Mouse (Mus musculus): Measurements from ENCODE around the gene Copb2. TPM values are rescaled to one million over a fixed set of nuclear protein-coding genes. Genes with fewer than 3 reads are reported as not detected.

Gene Copb2
- polyA plus RNA-seq (2015; fragmentation: Nextera tagmentation; extraction: Ambion mirVana), result 134 and 140 TPM in 2 replicates

- Histone ChIP-seq H3K9me3 (no peaks in the 10 kb centered on the region), H3K9ac (peak within 1 kb of the TSS; percentile 95), H3K4me1 (replicated peaks) (peaks cover 26% of the 10 kb centered on the region), H3K27ac (peak within 1 kb of the TSS; percentile 91), H3K4me2 (peak within 1 kb of the TSS; percentile 86), H3K27me3 (no peaks in the 10 kb centered on the region), H3K36me3 (peaks cover 6% of the 10 kb centered on the region), H3K4me3 (peak within 1 kb of the TSS; percentile 96)
- peak; percentile 99 for ATAC-seq (ENCODE audit: low FRiP score)
- under 1% methylated on average over 76 of the region's 76 CpGs for WGBS
These were observed at the start of gene Copb2 for GRCm38 (mm10) chr9:98563137-98564126. Copb2 (plus strand) TSS chr9:98563721.

- no peak overlapping the region for H3K27ac ChIP-seq
- H3K9ac ChIP-seq, result no peak overlapping the region
- no peaks in the 10 kb centered on the region for H3K36me3 ChIP-seq
- no peaks in the 10 kb centered on the region for H3K9me3 ChIP-seq
- WGBS, result 96% methylated on average over 2 of the region's 2 CpGs
- ATAC-seq (ENCODE audit: low FRiP score), result no peak
- H3K27me3 ChIP-seq, result peaks cover 11% of the 10 kb centered on the region; the same call in 1 of the 2 replicates
- H3K4me1 ChIP-seq (replicated peaks), result peaks cover 25% of the 10 kb centered on the region
- no peak overlapping the region for H3K4me2 ChIP-seq
- no peak overlapping the region for H3K4me3 ChIP-seq
These were observed 39.6 kb upstream of the Copb2 start for GRCm38 (mm10) chr9:98523872-98524271.

GRCm38 (mm10) chr9:98524786-98525542 is 38.6 kb upstream of the Copb2 start:
- H3K4me2 ChIP-seq, result no peak overlapping the region
- H3K9me3 ChIP-seq, result no peaks in the 10 kb centered on the region
- H3K4me3 ChIP-seq, result no peak overlapping the region
- H3K36me3 ChIP-seq, result no peaks in the 10 kb centered on the region
- H3K9ac ChIP-seq, result no peak overlapping the region
- peaks cover 11% of the 10 kb centered on the region; the same call in 1 of the 2 replicates for H3K27me3 ChIP-seq
- 37% methylated on average over 7 of the region's 7 CpGs for WGBS
- peak; percentile 94 for ATAC-seq (ENCODE audit: low FRiP score)
- no peak overlapping the region for H3K27ac ChIP-seq
- peaks cover 25% of the 10 kb centered on the region for H3K4me1 ChIP-seq (replicated peaks)

- Histone ChIP-seq H3K36me3 (no peaks in the 10 kb centered on the region), H3K4me2 (no peak overlapping the region), H3K27ac (no peak overlapping the region; the same call in 1 of the 2 replicates), H3K9me3 (no peaks in the 10 kb centered on the region), H3K27me3 (peaks cover 11% of the 10 kb centered on the region; the same call in 1 of the 2 replicates), H3K4me1 (replicated peaks) (peaks cover 25% of the 10 kb centered on the region), H3K9ac (no peak overlapping the region), H3K4me3 (no peak overlapping the region)
- no peak for ATAC-seq (ENCODE audit: low FRiP score)
- 37% methylated on average over 7 of the region's 7 CpGs for WGBS
These were observed 38.0 kb upstream of the Copb2 start for GRCm38 (mm10) chr9:98525543-98525924.

GRCm38 (mm10) chr9:98527226-98527625 is 36.3 kb upstream of the Copb2 start:
- Histone ChIP-seq H3K9me3 (no peaks in the 10 kb centered on the region), H3K4me1 (replicated peaks) (peaks cover 25% of the 10 kb centered on the region), H3K4me3 (no peak overlapping the region), H3K27me3 (peaks cover 11% of the 10 kb centered on the region; the same call in 1 of the 2 replicates), H3K9ac (no peak overlapping the region), H3K36me3 (no peaks in the 10 kb centered on the region), H3K4me2 (no peak overlapping the region), H3K27ac (no peak overlapping the region)
- no peak for ATAC-seq (ENCODE audit: low FRiP score)
- WGBS, result 91% methylated on average over 7 of the region's 7 CpGs

- Histone ChIP-seq H3K27me3 (peaks cover 8% of the 10 kb centered on the region; the same call in 1 of the 2 replicates), H3K4me1 (replicated peaks) (peaks cover 11% of the 10 kb centered on the region), H3K4me3 (no peak overlapping the region), H3K27ac (no peak overlapping the region), H3K36me3 (no peaks in the 10 kb centered on the region), H3K4me2 (no peak overlapping the region), H3K9me3 (no peaks in the 10 kb centered on the region), H3K9ac (no peak overlapping the region)
- WGBS, result 73% methylated on average over 4 of the region's 4 CpGs
- no peak for ATAC-seq (ENCODE audit: low FRiP score)
These were observed 33.7 kb upstream of the Copb2 start for GRCm38 (mm10) chr9:98529776-98530175.

- H3K9ac ChIP-seq, result no peak overlapping the region
- H3K4me3 ChIP-seq, result no peak overlapping the region
- H3K4me2 ChIP-seq, result no peak overlapping the region
- ATAC-seq (ENCODE audit: low FRiP score), result no peak
- H3K9me3 ChIP-seq, result no peaks in the 10 kb centered on the region
- peaks cover 8% of the 10 kb centered on the region; the same call in 1 of the 2 replicates for H3K27me3 ChIP-seq
- no peaks in the 10 kb centered on the region for H3K36me3 ChIP-seq
- 61% methylated on average over 2 of the region's 2 CpGs for WGBS
- no peaks in the 10 kb centered on the region for H3K4me1 ChIP-seq (replicated peaks)
- H3K27ac ChIP-seq, result no peak overlapping the region
These were observed 32.5 kb upstream of the Copb2 start for GRCm38 (mm10) chr9:98530999-98531398.

- H3K36me3 ChIP-seq, result no peaks in the 10 kb centered on the region
- no peak overlapping the region for H3K9ac ChIP-seq
- H3K9me3 ChIP-seq, result no peaks in the 10 kb centered on the region
- H3K4me1 ChIP-seq (replicated peaks), result peaks cover 7% of the 10 kb centered on the region; the same call in 1 of the 2 replicates
- peaks cover 5% of the 10 kb centered on the region; the same call in 1 of the 2 replicates for H3K27me3 ChIP-seq
- WGBS, result 92% methylated on average over 4 of the region's 4 CpGs
- no peak overlapping the region for H3K4me3 ChIP-seq
- no peak overlapping the region for H3K27ac ChIP-seq
- no peak for ATAC-seq (ENCODE audit: low FRiP score)
- no peak overlapping the region for H3K4me2 ChIP-seq
These were observed 28.7 kb upstream of the Copb2 start for GRCm38 (mm10) chr9:98534675-98535280.

- no peak for ATAC-seq (ENCODE audit: low FRiP score)
- Histone ChIP-seq H3K27me3 (peaks cover 13% of the 10 kb centered on the region; the same call in 1 of the 2 replicates), H3K4me3 (no peak overlapping the region), H3K36me3 (no peaks in the 10 kb centered on the region), H3K4me1 (replicated peaks) (peaks cover 7% of the 10 kb centered on the region; the same call in 1 of the 2 replicates), H3K4me2 (no peak overlapping the region), H3K9me3 (no peaks in the 10 kb centered on the region), H3K27ac (no peak overlapping the region), H3K9ac (no peak overlapping the region)
These were observed 27.8 kb upstream of the Copb2 start for GRCm38 (mm10) chr9:98535763-98536162.

GRCm38 (mm10) chr9:98538017-98538712 is 25.4 kb upstream of the Copb2 start:
- peaks cover 14% of the 10 kb centered on the region; the same call in 1 of the 2 replicates for H3K27me3 ChIP-seq
- peak overlapping the region; percentile 34 for H3K4me2 ChIP-seq
- no peak overlapping the region for H3K27ac ChIP-seq
- ATAC-seq (ENCODE audit: low FRiP score), result peak; percentile 73
- H3K9me3 ChIP-seq, result no peaks in the 10 kb centered on the region
- no peak overlapping the region for H3K9ac ChIP-seq
- no peaks in the 10 kb centered on the region for H3K36me3 ChIP-seq
- no peak overlapping the region for H3K4me3 ChIP-seq
- 53% methylated on average over 13 of the region's 13 CpGs for WGBS
- peaks cover 7% of the 10 kb centered on the region; the same call in 1 of the 2 replicates for H3K4me1 ChIP-seq (replicated peaks)

GRCm38 (mm10) chr9:98538713-98539360 is 24.7 kb upstream of the Copb2 start:
- peak; percentile 85 for ATAC-seq (ENCODE audit: low FRiP score)
- H3K9ac ChIP-seq, result no peak overlapping the region
- WGBS, result 4% methylated on average over 13 of the region's 13 CpGs
- peak overlapping the region; percentile 34 for H3K4me2 ChIP-seq
- H3K9me3 ChIP-seq, result no peaks in the 10 kb centered on the region
- no peak overlapping the region for H3K4me3 ChIP-seq
- H3K4me1 ChIP-seq (replicated peaks), result peaks cover 7% of the 10 kb centered on the region; the same call in 1 of the 2 replicates
- no peaks in the 10 kb centered on the region for H3K36me3 ChIP-seq
- H3K27ac ChIP-seq, result no peak overlapping the region
- H3K27me3 ChIP-seq, result peaks cover 14% of the 10 kb centered on the region; the same call in 1 of the 2 replicates

Data from hindbrain, embryonic 13.5 days (tissue).